Mouse (Mus musculus): Measurements from ENCODE around the gene Klf1. TPM values are rescaled to one million over a fixed set of nuclear protein-coding genes. Genes with fewer than 3 reads are reported as not detected.

Gene Klf1
- polyA plus RNA-seq, 1 experiment from 2014 or later: 1.8 TPM

DNA sequence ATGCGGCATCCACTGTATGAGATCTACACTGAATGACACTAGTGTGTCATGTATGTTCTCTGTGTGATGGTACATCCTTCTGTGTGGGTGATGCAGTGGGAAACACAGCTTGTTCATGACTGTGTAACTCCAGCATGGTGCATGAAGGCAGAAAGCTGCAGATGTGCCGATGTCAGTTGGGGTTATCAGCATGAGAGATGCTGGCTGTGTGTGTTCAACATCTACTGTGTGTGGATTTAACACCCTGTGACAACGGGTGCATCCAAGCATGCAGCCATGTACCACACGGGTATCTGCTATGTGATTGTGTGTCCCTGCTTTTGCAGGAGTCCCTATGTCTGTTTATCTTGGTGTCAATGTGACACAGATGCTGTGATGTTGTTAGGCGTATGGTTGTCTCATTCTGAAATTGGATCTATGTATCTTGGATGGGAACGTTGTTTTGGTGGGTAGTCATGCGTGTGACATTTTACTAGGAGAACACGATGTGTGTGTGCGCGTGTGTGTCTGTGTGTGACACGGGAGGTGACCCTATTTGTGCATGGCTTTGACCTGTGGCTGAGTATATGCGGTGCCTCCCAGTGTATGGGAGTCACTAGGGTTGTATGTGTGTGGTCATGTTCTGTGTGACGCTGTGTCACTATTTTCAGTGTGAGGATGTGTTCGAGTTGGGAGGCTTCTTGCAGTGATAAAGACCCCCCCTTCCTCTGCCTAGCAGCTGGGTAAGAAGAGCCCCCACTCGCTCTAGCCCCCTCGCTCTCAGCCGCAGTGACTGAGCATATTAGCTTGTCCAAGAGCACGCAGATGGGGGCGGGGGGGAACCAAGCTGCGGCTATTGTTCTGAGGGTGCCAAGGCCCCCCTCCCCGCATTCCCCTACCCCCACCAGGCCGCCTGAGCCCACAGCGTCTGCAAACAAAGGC lies 34.6 kb downstream of the Klf1 start:
- peak overlapping the region; percentile 17; the same call in 1 of the 2 replicates for H3K9ac ChIP-seq (ENCODE audit: low read length)
- ATAC-seq (replicated peaks; ENCODE audit: low FRiP score, low TSS enrichment, low read depth) (no peak), DNase-seq (ENCODE audit: low spot score) (no peak)
- H3K36me3 ChIP-seq (ENCODE audit: control insufficient read depth, insufficient read depth, low read length): no peaks in the 10 kb centered on the region
- H3K4me3 ChIP-seq (ENCODE audit: low read depth, low read length): peak overlapping the region; percentile 39
- no peaks in the 10 kb centered on the region for H3K9me3 ChIP-seq (ENCODE audit: control insufficient read depth, low read length)
- H3K4me2 ChIP-seq (ENCODE audit: low read length): peak overlapping the region; percentile 62
- H3K4me1 ChIP-seq (replicated peaks; ENCODE audit: control insufficient read depth, insufficient read depth, low read length): peaks cover 10% of the 10 kb centered on the region
- no peak overlapping the region for H3K27ac ChIP-seq (ENCODE audit: low read depth)
- 24% methylated on average over 23 of the region's 23 CpGs for WGBS
- peaks cover 68% of the 10 kb centered on the region for H3K27me3 ChIP-seq (replicated peaks; ENCODE audit: control insufficient read depth, insufficient read depth, low read length)

DNA sequence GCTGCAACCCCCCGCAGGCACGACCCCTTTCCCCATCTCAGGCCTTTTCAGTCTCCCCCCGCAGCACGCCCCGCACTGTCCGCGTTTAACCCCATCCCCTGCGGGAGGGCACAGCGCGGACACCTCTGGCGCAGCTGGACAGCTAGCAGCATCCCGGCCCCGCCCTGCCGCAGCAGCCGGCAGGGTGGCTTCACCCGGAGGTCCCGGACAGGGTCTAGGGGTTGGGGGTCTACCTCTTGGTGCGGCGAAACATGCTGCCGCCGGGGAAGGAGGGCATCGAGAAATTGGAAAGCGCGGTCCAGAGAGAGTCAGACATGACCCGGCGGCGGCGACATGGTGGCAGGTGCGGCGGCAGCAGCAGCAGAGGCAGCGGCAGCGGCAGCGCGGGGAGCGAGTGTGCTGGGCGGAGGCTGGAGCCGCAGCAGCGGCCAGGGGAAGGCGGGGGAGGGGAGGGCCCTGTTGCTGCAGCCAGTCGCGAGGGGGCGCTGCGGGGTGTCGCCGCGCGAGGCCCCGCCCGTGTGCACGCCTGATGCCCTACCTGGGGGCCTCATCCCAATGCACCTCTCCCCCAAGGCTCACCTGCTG lies 35.3 kb downstream of the Klf1 start, which contains the start of gene Mast1:
Gene Mast1 (minus strand): TSS at position 398 of the 585 bp plus-strand sequence.
- Histone ChIP-seq H3K4me2 (ENCODE audit: low read length) (peak within 1 kb of the TSS; percentile 62), H3K9me3 (ENCODE audit: control insufficient read depth, low read length) (no peaks in the 10 kb centered on the region), H3K27ac (ENCODE audit: low read depth) (no peak within 1 kb of the TSS), H3K27me3 (replicated peaks; ENCODE audit: control insufficient read depth, insufficient read depth, low read length) (peaks cover 61% of the 10 kb centered on the region), H3K9ac (ENCODE audit: low read length) (peak within 1 kb of the TSS; percentile 17; the same call in 1 of the 2 replicates), H3K4me3 (ENCODE audit: low read depth, low read length) (peak within 1 kb of the TSS; percentile 39), H3K36me3 (ENCODE audit: control insufficient read depth, insufficient read depth, low read length) (no peaks in the 10 kb centered on the region), H3K4me1 (replicated peaks; ENCODE audit: control insufficient read depth, insufficient read depth, low read length) (peaks cover 10% of the 10 kb centered on the region)
- peak; percentile 56; the same call in 1 of the 2 replicates for ATAC-seq (replicated peaks; ENCODE audit: low FRiP score, low TSS enrichment, low read depth)
- WGBS: under 1% methylated on average over 49 of the region's 50 CpGs
- peak; percentile 78 for DNase-seq (ENCODE audit: low spot score)

DNA sequence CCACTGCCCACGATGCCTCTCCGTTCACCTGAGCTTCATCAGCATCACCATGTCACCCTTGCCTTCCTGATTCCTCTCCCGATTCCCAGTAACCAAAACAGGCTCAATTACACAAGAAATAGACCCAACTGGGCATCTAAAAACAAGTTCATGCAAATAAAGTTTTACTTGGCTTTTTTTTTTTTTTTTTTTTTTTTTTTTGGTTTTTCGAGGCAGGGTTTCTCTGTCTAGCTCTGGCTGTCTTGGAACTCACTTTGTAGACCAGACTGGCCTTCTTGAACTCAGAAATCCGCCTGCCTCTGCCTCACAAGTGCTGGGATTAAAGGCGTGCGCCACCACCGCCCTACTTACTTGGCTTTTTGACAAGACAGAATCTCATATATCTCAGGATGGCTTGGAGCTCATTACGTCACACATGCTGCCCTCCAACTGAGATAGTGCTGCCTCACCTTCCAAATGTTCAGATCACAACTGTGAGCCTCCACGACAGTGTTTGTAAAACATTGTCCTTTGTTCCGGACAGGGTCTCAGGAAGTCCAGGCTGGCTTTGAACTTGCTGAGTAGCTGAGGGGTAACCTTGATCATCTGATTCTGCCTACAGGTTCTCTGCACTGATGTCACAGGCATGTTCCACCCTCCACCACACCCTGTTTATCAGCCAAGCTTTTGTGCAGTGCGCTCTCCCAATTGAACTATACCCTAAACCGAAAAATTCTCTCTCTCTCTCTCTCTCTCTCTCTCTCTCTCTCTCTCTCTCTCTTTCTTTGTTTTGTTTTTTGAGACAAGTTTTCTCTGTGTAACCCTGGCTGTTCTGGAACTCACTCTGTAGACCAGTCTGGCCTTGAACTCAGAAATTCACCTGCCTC lies 36.1 kb downstream of the Klf1 start:
- DNase-seq (ENCODE audit: low spot score): no peak
- peaks cover 10% of the 10 kb centered on the region for H3K4me1 ChIP-seq (replicated peaks; ENCODE audit: control insufficient read depth, insufficient read depth, low read length)
- H3K36me3 ChIP-seq (ENCODE audit: control insufficient read depth, insufficient read depth, low read length): no peaks in the 10 kb centered on the region
- no peaks in the 10 kb centered on the region for H3K9me3 ChIP-seq (ENCODE audit: control insufficient read depth, low read length)
- no peak overlapping the region for H3K9ac ChIP-seq (ENCODE audit: low read length)
- H3K27ac ChIP-seq (ENCODE audit: low read depth): no peak overlapping the region
- no peak overlapping the region for H3K4me3 ChIP-seq (ENCODE audit: low read depth, low read length)
- H3K4me2 ChIP-seq (ENCODE audit: low read length): peak overlapping the region; percentile 62
- WGBS: 59% methylated on average over 13 of the region's 13 CpGs
- peaks cover 62% of the 10 kb centered on the region for H3K27me3 ChIP-seq (replicated peaks; ENCODE audit: control insufficient read depth, insufficient read depth, low read length)
- ATAC-seq (replicated peaks; ENCODE audit: low FRiP score, low TSS enrichment, low read depth): no peak

DNA sequence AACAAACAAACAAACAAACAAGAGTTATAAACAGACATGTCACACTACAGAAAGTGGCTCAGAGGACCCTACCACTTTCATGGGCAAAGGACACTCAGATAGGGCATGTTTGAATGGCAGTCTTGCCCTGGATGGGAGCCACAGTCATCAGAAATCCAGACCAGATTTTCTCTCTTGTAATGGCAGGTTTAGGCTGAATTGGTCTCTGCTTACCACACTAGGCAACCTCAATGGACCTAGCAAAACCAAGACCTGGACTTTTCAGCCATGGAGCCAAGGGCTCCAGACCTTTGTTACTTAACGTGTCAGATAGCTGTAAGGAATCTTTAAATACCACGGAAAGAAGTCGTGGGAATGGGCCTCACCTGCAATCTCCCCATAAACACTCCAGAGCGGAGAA lies 42.0 kb downstream of the Klf1 start:
- Histone ChIP-seq H3K27ac (ENCODE audit: low read depth) (no peak overlapping the region), H3K36me3 (ENCODE audit: control insufficient read depth, insufficient read depth, low read length) (no peaks in the 10 kb centered on the region), H3K9me3 (ENCODE audit: control insufficient read depth, low read length) (0 out of 2 replicates have a peak, but pooled peaks cover 2% of the 10 kb centered on the region), H3K4me3 (ENCODE audit: low read depth, low read length) (no peak overlapping the region), H3K27me3 (replicated peaks; ENCODE audit: control insufficient read depth, insufficient read depth, low read length) (peaks cover 67% of the 10 kb centered on the region), H3K9ac (ENCODE audit: low read length) (no peak overlapping the region), H3K4me1 (replicated peaks; ENCODE audit: control insufficient read depth, insufficient read depth, low read length) (0 out of 2 replicates have a peak, but pooled peaks cover 4% of the 10 kb centered on the region), H3K4me2 (ENCODE audit: low read length) (no peak overlapping the region)
- ATAC-seq (replicated peaks; ENCODE audit: low FRiP score, low TSS enrichment, low read depth) (no peak), DNase-seq (ENCODE audit: low spot score) (no peak)
- WGBS: 20% methylated on average over 4 of the region's 4 CpGs

DNA sequence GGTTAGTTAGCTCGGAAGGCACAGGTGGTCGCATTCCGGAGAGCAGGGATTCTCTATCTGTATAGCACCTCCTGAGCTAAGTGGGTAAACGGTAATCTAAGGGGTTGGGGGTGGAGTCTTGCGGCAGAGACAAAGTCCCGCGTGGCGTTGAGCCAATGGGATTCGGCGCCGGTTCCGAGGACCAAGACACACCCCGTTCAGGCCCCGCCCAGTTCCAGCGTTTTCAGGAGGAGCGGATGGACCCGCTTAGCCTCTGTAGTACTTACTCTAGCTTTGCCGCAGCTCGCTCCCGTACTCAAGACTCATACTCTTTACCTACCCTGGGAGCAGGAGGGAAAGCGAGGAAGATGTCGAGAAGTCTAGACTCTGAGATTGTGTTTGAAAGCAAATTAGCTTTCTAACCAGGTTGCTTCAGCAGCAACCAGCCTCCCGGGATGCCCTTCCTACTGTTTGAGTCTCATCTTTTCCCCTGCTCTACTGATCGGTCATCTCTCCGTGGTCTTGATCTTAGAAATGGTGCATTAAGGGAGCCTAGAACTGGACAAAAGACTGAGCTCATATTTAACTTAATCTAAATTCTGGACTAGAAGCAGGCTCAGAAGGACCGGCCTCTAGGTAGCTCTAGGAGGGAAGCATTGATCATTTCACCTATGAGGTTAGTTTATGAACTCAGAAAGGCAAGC lies 42.9 kb downstream of the Klf1 start:
- no peak overlapping the region for H3K27ac ChIP-seq (ENCODE audit: low read depth)
- H3K27me3 ChIP-seq (replicated peaks; ENCODE audit: control insufficient read depth, insufficient read depth, low read length): peaks cover 65% of the 10 kb centered on the region
- peak; percentile 57; the same call in 1 of the 2 replicates for ATAC-seq (replicated peaks; ENCODE audit: low FRiP score, low TSS enrichment, low read depth)
- 0 out of 2 replicates have a peak, but pooled peaks cover 4% of the 10 kb centered on the region for H3K4me1 ChIP-seq (replicated peaks; ENCODE audit: control insufficient read depth, insufficient read depth, low read length)
- DNase-seq (ENCODE audit: low spot score): peak; percentile 67
- 0 out of 2 replicates have a peak overlapping the region, but pooled peaks have one; percentile 13 for H3K4me2 ChIP-seq (ENCODE audit: low read length)
- no peak overlapping the region for H3K9ac ChIP-seq (ENCODE audit: low read length)
- 0 out of 2 replicates have a peak, but pooled peaks cover 2% of the 10 kb centered on the region for H3K9me3 ChIP-seq (ENCODE audit: control insufficient read depth, low read length)
- WGBS: 2% methylated on average over 26 of the region's 26 CpGs
- peak overlapping the region; percentile 16; the same call in 1 of the 2 replicates for H3K4me3 ChIP-seq (ENCODE audit: low read depth, low read length)
- H3K36me3 ChIP-seq (ENCODE audit: control insufficient read depth, insufficient read depth, low read length): no peaks in the 10 kb centered on the region

DNA sequence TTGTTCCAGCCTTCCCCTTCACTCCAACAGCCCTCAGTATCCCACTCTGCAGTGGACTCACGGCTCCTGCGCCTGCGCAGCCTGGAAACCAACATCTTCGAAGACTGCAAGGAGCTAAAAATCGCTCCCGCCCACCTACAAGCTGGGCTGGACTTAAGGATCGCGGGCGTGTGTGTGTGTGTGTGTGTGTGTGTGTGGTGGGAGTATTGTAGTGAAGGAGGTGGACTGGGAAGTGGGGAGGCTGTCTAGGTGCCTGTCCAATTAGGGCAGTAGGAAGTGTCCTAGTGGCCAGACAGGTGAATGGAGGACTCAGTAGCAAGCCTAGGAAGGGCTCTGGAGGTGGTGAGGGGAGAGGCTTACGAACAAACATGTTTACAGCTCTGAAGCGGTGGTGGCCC lies 43.5 kb downstream of the Klf1 start:
- 9% methylated on average over 11 of the region's 11 CpGs for WGBS
- H3K4me2 ChIP-seq (ENCODE audit: low read length): 0 out of 2 replicates have a peak overlapping the region, but pooled peaks have one; percentile 57
- ATAC-seq (replicated peaks; ENCODE audit: low FRiP score, low TSS enrichment, low read depth): no peak

DNA sequence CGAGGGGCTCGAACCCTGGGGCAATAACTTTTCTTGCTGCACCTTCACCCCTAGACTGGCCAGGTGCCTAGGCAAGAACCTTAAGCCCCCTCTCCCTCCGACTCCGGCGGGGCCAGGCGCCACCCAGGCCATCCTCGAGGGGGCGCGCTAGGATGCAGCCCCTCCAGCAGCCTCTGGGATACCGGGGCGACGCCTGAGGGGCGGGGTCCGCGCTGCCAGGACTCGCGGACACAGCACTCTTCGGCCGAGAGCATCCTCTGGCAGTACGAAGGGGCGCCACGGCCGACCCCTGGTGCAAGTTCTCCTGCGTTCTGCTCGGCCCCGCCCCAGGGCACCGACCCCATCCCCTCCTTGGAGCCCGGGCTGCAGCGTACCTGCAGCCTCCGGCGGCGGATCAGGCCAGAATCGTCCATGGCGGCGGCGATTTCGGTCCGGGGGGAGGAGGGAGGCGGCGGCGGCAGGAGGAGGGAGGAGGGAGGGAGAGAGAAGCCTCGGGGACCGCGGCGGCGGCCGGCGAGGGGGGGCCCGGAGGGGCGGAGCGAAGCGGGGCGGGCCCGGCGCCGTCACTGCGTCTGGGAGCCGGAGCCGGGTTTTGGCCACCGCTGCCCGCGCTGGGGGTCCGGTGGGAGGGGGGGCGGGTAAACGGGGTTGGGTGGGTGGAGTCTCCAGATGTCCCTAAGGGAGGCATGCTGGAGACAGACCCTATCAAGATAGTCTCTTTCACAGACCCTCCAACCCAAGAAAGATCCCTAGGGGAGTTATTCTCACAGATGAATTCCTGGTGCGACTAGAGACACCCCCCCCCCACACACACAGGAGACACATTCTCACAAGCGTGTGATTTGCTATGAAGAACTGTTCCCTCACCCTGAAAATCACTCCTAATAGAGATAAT lies 44.2 kb downstream of the Klf1 start:
- H3K4me1 ChIP-seq (replicated peaks; ENCODE audit: control insufficient read depth, insufficient read depth, low read length): 0 out of 2 replicates have a peak, but pooled peaks cover 4% of the 10 kb centered on the region
- H3K4me3 ChIP-seq (ENCODE audit: low read depth, low read length): peak overlapping the region; percentile 33
- no peak overlapping the region for H3K27ac ChIP-seq (ENCODE audit: low read depth)
- WGBS: under 1% methylated on average over 46 of the region's 67 CpGs
- peak overlapping the region; percentile 57 for H3K4me2 ChIP-seq (ENCODE audit: low read length)
- 0 out of 2 replicates have a peak, but pooled peaks cover 2% of the 10 kb centered on the region for H3K9me3 ChIP-seq (ENCODE audit: control insufficient read depth, low read length)
- H3K27me3 ChIP-seq (replicated peaks; ENCODE audit: control insufficient read depth, insufficient read depth, low read length): peaks cover 73% of the 10 kb centered on the region
- no peaks in the 10 kb centered on the region for H3K36me3 ChIP-seq (ENCODE audit: control insufficient read depth, insufficient read depth, low read length)
- DNase-seq (ENCODE audit: low spot score) (peak; percentile 66), ATAC-seq (replicated peaks; ENCODE audit: low FRiP score, low TSS enrichment, low read depth) (peak; percentile 30; the same call in 1 of the 2 replicates)
- no peak overlapping the region for H3K9ac ChIP-seq (ENCODE audit: low read length)

More for the DNA sequence above, 43.5 kb downstream of the Klf1 start:
- no peak overlapping the region for H3K4me3 ChIP-seq (ENCODE audit: low read depth, low read length)
- peaks cover 70% of the 10 kb centered on the region for H3K27me3 ChIP-seq (replicated peaks; ENCODE audit: control insufficient read depth, insufficient read depth, low read length)
- no peak overlapping the region for H3K27ac ChIP-seq (ENCODE audit: low read depth)
- no peaks in the 10 kb centered on the region for H3K36me3 ChIP-seq (ENCODE audit: control insufficient read depth, insufficient read depth, low read length)
- DNase-seq (ENCODE audit: low spot score): peak; percentile 56
- 0 out of 2 replicates have a peak, but pooled peaks cover 2% of the 10 kb centered on the region for H3K9me3 ChIP-seq (ENCODE audit: control insufficient read depth, low read length)
- no peak overlapping the region for H3K9ac ChIP-seq (ENCODE audit: low read length)
- H3K4me1 ChIP-seq (replicated peaks; ENCODE audit: control insufficient read depth, insufficient read depth, low read length): 0 out of 2 replicates have a peak, but pooled peaks cover 4% of the 10 kb centered on the region

Data from intestine, embryonic 14.5 days (tissue).